Mouse (Mus musculus) testis, postnatal 14 days (tissue): ENCODE measurements at regions not wholly inside any gene's neighbourhood (a gene's known extent, or its start where the extent isn't known, plus 50 kb on each side); places are given as distances from the start of the nearest gene placed in this dataset.

ENCODE experiments used
- DNase-seq: peaks from one replicate; pipeline ENCODE4 v3.0.0; 2021; ENCODE audit warnings: low spot score

GRCm38 (mm10) chr8:15734461-15734860 is 688.6 kb upstream of the BB014433 start:
- no peak for DNase-seq

GRCm38 (mm10) chr8:15731324-15731723 is 685.4 kb upstream of the BB014433 start:
- no peak for DNase-seq

- DNase-seq = peak; percentile 7
Measured at GRCm38 (mm10) chr8:15729075-15729474, 683.2 kb upstream of the BB014433 start.

DNA sequence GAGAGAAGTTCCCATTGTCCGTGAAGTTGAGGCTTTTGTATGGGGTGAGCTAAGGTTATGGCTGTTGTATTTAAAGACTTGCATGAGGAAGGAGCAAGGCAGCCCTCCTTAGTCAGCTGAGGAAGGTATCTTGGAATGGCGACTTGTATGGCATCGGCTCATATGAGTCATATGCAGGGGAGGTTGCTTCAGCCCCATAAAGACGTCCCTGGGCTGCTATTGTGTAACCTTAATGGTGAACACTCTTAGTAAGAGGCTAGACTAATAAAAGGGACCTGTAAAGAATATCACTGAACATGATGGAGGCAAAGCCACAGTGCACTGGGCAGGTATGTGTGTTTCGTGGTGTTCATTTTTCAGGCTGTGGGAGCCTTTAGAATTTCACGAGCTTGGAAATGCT is 680.4 kb upstream of the BB014433 start:
- no peak for DNase-seq
